Mouse (Mus musculus) limb, embryonic 11.5 days (tissue): ENCODE data around the gene Ap1s3. TPM values are rescaled to one million over a fixed set of nuclear protein-coding genes. Genes with fewer than 3 reads are reported as not detected.

Experiments used
- ATAC-seq: fragments of 200-750 bp; cut with Nextera tagmentation; 2 replicates; pipeline ENCODE4 v1.8.0; 2017; ENCODE audit warnings: low read depth; ENCODE audit not compliant: insufficient number of reproducible peaks, low FRiP score, low TSS enrichment
- DNase-seq: peaks from one replicate; pipeline ENCODE4 v3.0.0-alpha.2; 2015; ENCODE audit warnings: low spot score
- H3K27ac ChIP-seq: fragments of 300-500 bp; sonication (generic); replicated peaks from 2 replicates; pipeline ENCODE4 v1.5.1; 2014; ENCODE audit warnings: low read depth, mild to moderate bottlenecking, low read length
- H3K27me3 ChIP-seq: fragments of 300-500 bp; sonication (generic); 2 replicates; pipeline ENCODE4 v1.6.1; 2014; ENCODE audit warnings: mild to moderate bottlenecking, low read length, mixed read lengths; ENCODE audit not compliant: control insufficient read depth, insufficient read depth
- H3K36me3 ChIP-seq: fragments of 300-500 bp; sonication (generic); 2 replicates; pipeline ENCODE4 v1.6.1; 2014; ENCODE audit warnings: mild to moderate bottlenecking, low read length, moderate library complexity, mixed read lengths; ENCODE audit not compliant: control insufficient read depth, insufficient read depth
- H3K4me1 ChIP-seq: fragments of 300-500 bp; sonication (generic); 2 replicates; pipeline ENCODE4 v1.6.1; 2014; ENCODE audit warnings: low read length, mixed read lengths; ENCODE audit not compliant: control insufficient read depth, insufficient read depth
- H3K4me2 ChIP-seq: fragments of 300-500 bp; sonication (generic); 2 replicates; pipeline ENCODE4 v1.6.1; 2014; ENCODE audit warnings: low read depth, mild to moderate bottlenecking, moderate library complexity; ENCODE audit not compliant: severe bottlenecking
- H3K4me3 ChIP-seq: fragments of 300-500 bp; sonication (generic); 2 replicates; pipeline ENCODE4 v1.5.1; 2014; ENCODE audit warnings: low read depth, low read length
- H3K9ac ChIP-seq: fragments of 300-500 bp; sonication (generic); 2 replicates; pipeline ENCODE4 v1.6.1; 2014; ENCODE audit warnings: mild to moderate bottlenecking, low read length
- H3K9me3 ChIP-seq: fragments of 300-500 bp; sonication (generic); 2 replicates; pipeline ENCODE4 v1.6.1; 2016; ENCODE audit warnings: low read length; ENCODE audit not compliant: control insufficient read depth
- WGBS: fragments of 180-500 bp; shearing (Covaris S2); extraction: QIAGEN DNeasy Blood & Tissue Kit; methylation state at CpG from one replicate; pipeline ENCODE4 v1.1.7; 2014; 5-methylcytosine and 5-hydroxymethylcytosine counted together
- polyA plus RNA-seq: library from polyadenylated mRNA; unstranded; fragments of >200 nt; fragmentation: Nextera tagmentation; extraction: Ambion mirVana; gene quantifications from 2 replicates; pipeline ENCODE4 v1.2.1, GENCODE M21; 2014

The Ap1s3 gene
- polyA plus RNA-seq, 1 experiment from 2014 or later, result 0.88 TPM

DNA sequence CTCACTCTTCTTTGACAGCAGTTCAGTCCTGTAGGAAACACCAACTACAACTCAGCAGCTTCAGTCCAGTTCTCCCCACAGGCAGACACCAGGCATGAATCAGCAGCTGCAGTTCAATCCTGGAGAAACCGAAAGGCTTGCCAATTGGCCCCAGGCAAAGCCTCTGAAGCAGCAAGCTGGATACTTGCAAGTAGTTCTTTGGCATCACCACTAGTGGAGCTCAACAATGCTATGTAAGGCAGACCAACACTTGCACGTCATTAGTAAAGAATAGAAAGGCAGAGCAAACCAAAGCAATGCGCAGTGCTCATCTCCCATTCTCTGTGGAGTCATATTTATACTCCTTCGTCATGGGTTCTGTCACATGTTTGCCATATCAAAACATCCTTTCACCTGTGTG, 99.9 kb downstream of the Ap1s3 start:
- Histone ChIP-seq H3K9me3 (no peaks in the 10 kb centered on the region), H3K4me3 (no peak overlapping the region), H3K27ac (no peak overlapping the region), H3K9ac (no peak overlapping the region), H3K36me3 (no peaks in the 10 kb centered on the region), H3K27me3 (no peaks in the 10 kb centered on the region), H3K4me1 (no peaks in the 10 kb centered on the region), H3K4me2 (no peak overlapping the region)
- ATAC-seq (no peak), DNase-seq (no peak)
- WGBS, result 79% methylated on average over 4 of the region's 4 CpGs

DNA sequence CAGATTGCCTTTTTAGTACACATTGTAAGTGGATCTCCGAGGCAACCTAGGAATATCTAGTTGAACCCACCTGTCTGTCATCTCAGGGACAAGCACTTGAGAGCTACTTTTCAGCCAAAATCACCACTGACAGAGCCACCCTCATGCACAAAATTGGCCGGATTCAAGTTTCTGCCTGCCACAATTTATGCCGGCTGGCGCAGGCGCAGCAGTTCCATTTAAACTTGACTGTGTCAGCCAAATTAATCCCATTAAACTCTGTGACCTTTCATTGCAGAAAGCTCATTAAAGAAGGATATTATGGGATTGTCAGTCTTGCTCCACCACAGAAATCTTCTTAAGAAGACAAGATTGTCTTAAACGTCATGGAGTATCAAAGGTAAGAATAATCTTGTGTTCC, 100.6 kb downstream of the Ap1s3 start:
- Histone ChIP-seq H3K27ac (no peak overlapping the region), H3K4me3 (no peak overlapping the region), H3K9me3 (no peaks in the 10 kb centered on the region), H3K4me1 (no peaks in the 10 kb centered on the region), H3K9ac (no peak overlapping the region), H3K27me3 (no peaks in the 10 kb centered on the region), H3K4me2 (no peak overlapping the region), H3K36me3 (no peaks in the 10 kb centered on the region)
- no peak for ATAC-seq
- no peak for DNase-seq
- 79% methylated on average over 6 of the region's 6 CpGs for WGBS

DNA sequence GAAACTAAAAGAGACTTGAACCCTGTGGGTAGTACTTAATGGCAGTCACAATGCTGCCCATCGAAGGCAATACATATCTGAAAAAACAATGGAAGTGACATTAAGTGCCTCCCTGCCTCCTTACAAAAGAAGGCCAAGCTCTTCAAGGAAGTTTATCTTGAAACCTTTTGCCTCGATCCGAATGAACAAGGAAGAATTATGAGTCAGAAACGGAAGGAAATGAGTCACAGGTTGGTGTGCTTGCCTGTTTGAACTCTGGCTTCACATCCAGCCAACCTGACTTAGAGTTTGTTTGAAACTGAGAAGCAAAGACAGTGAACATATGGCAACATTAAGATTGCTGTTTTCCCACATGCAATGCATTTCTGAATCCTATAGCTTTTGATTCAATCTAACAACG, 110.6 kb downstream of the Ap1s3 start:
- H3K9me3 ChIP-seq, result no peaks in the 10 kb centered on the region
- ATAC-seq, result no peak
- 68% methylated on average over 5 of the region's 5 CpGs for WGBS
- H3K27ac ChIP-seq, result no peak overlapping the region
- no peaks in the 10 kb centered on the region for H3K4me1 ChIP-seq
- no peak overlapping the region for H3K4me3 ChIP-seq
- H3K36me3 ChIP-seq, result no peaks in the 10 kb centered on the region
- H3K4me2 ChIP-seq, result no peak overlapping the region
- H3K27me3 ChIP-seq, result no peaks in the 10 kb centered on the region
- DNase-seq, result no peak
- no peak overlapping the region for H3K9ac ChIP-seq

Other genes starting within 250 kb of the Ap1s3 start
- gene Scg2, start 231.9 kb downstream of the Ap1s3 start, polyA plus RNA-seq, result 0.24 TPM in 1 of 2 replicates, not detected in the other
- gene Mrpl44, start 104.0 kb upstream of the Ap1s3 start, polyA plus RNA-seq, result 50.1 and 53.2 TPM in 2 replicates
- 29.8 TPM in 2 replicates for gene Wdfy1, start 104.2 kb upstream of the Ap1s3 start, polyA plus RNA-seq
- 165 and 173 TPM in 2 replicates for gene Serpine2, start 189.2 kb upstream of the Ap1s3 start, polyA plus RNA-seq